Mouse (Mus musculus): ENCODE results near the gene Alox5ap.
A peak's percentile ranks its signal among the peaks of the same experiment; 100 is the strongest.

The Alox5ap gene

DNA sequence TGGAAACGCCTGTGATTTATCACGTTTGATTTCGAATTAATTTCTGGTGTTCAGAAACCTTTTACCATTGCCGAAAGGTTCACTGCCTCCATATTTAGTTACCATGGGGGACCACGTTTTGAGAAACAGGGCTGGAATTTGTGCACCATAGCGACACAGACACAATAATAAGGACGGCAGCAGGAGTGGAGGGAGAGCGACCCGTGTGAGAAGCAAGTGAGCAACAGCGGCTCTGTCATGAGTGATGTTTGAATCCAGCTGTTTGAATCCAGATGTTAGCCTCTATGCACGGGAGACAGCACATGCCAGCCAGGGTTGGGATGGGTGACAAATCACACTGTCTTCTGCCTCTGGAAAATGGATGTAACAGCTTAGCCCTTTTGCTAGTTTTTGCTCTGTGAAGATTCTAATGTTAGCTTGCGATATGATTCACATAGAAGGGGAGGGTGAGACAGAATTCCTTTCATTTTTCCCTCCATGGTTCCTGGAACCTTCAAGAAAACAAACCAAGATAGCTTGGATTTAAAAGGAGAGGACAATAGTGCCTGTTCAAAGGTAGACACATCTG, 50.0 kb downstream of the Alox5ap start:
- DNase-seq (ENCODE audit: low spot score) = no peak

DNA sequence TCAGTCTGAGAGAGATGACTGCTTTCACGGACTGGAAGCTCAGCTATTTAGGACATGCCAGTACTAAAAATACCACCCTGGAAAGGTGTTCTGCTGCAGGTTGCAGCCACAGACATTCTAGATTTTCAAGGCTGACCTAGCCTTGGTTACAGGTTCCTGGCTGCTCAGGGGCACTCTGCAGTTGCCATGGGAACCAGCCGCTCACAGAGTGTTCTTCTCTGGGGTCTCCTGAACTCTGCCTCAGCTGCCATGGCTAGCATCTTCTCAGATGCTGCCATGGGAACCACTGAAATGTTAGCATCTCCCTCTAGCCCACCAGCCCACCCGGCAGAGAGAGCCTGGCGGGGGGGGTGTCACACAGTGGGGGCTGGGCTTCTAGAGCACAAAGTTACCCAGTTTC, 52.4 kb downstream of the Alox5ap start:
- DNase-seq (ENCODE audit: low spot score) = no peak

DNA sequence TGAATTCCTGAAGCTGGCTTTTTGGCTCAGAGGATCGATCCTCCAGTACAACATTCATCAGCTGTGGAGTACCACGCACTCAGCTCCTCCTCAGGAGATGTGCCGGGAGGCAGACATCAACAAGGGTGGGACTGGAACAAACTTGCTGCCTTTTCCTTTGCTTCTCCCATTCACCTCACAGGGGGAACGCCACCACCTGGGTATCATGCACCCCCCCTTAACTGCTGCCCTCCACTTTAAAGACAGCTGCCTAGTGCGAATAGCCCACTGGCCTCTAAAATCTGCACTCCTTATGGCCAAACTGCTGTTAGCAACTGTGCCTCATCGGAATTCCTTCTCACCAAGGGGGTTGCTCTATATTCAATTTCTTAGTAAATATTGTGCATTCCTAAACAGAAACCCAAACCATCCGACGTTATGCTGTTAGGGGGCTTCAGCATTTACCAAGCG, 55.3 kb downstream of the Alox5ap start:
- DNase-seq (ENCODE audit: low spot score) = no peak

DNA sequence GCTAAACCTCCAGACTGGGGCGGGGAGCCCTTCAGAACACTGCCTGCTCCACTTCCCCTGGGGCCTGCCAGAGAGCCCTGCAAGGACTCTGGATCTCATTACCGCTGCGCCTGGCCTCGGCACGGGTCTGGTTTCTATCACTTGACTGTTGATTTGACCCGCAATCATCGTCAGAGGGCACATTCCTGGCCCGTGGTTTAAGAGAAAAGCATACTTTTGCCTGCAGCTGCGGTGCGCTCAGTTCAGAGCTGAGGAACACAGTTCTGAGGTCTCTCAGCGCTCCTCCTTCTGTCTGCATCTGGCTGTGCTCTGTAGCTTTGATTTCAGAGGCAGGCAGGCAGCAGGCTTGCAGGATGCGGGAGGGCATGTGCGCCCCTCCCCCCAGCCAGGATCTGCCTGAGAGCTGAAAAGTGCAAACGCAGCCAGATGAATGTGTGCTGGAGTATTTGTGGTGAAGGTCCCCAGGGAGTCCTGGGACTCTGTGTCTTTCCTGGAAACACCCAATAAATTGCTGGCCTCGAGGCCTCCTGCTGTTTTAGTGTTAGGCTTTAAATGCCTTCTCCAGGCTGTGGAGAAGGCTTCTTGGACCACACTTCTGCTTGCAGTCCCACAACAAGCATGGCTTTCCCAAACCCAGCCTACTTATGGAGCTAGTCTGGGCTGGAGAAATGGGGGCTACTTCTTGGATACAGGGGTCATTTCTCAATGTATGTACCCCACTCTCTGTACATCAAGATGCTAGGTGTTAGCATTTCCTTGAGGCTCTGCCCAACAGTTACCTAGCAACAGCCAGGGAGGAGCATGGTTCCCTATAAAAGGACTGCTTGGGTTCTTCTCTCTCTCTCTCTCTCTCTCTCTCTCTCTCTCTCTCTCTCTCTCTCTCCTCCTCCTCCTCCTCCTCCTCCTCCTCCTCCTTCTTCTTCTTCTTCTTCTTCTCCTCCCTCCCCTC, 56.2 kb downstream of the Alox5ap start:
- DNase-seq (ENCODE audit: low spot score) = peak; percentile 53

DNA sequence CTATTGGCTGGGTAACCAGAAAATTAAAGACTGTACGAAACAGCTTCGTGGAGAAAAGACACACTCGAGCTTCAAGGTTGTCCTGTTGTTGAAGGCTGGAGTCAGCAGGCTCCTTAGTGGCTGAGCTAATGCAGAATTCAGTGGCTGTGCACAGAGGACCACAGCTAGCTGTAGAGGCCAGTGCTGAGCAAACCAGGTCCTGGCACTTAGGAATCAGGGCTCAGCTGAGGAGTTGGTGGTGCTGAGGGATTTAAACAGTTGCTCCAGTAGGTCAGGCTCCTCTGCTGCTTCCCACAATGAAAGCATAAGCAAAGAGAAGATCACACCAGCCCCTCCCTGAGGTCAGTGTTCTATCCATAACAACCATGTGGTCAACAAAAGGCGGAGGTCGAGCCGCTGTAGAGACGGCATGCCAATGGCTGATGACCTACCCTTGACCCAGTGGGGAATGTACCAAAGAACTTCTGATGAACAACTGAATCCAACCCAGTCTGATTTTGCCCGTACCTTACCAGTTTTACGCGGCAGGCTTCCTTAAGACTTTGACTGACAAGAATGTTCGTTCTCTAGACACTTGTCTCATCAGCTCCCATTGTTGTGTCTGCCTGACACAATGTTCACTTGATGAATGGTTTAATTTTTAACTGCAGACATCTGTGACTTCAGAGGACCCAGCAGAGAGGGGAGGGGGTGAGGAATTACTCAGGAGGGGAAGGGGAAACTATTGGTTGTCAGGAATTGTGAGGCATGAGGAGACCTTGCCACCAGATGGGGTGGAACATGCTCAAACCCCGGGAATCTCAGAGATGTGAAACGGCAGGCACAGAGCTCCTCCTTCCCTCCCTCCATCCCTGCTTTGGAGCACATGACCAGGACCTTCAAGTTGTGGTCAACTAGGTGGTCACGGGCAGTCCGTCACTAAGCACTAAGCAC, 57.6 kb downstream of the Alox5ap start:
- no peak for DNase-seq (ENCODE audit: low spot score)

DNA sequence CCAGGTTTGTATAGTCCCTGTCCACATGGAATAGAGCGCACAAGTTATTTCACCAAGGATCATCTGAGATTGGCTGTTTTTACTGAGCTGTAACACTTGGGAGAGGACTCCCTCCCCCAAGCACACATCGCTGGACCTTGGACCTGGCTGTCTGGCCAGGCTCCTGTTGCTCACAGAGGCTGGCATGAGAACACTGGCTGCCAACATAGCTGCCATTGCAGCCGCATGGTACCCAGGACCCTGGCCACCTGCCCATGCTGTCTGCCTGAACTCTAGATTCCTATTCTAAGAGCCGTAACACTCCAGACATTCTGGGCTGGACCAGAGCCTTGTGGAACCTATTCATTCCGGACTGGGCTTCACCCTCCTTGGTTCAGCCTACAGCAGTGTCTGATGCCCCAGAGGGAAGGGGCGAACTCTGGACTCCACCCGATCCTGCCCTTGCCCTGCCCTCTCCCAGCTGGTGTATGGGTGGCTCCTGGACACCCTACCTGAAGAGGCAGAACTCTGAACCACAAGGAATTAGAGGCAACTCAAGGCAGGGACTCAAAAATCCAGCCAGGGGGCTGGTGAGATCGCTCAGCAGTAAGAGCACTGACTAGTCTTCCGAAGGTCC, 58.5 kb downstream of the Alox5ap start:
- DNase-seq (ENCODE audit: low spot score) = no peak

DNA sequence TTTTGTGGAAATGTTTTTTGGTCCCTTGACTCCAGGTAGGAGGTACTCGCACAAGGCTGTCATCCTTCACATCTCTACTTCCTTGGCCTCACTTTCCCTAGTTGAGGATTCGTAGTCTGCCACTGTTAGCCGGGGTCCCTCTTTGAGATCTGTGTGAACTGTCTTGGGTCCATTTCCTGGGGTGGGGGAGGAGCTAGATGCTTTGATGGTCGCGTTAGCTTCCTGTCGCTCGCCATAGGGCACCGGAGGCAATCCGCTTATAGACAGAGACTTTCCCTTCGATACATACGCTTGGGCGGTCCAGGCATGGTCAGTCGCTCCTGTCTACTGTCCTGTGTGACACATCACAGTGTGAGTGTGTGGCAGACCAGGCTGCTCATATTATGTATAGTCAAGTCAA, 60.2 kb downstream of the Alox5ap start:
- DNase-seq (ENCODE audit: low spot score) = no peak

DNA sequence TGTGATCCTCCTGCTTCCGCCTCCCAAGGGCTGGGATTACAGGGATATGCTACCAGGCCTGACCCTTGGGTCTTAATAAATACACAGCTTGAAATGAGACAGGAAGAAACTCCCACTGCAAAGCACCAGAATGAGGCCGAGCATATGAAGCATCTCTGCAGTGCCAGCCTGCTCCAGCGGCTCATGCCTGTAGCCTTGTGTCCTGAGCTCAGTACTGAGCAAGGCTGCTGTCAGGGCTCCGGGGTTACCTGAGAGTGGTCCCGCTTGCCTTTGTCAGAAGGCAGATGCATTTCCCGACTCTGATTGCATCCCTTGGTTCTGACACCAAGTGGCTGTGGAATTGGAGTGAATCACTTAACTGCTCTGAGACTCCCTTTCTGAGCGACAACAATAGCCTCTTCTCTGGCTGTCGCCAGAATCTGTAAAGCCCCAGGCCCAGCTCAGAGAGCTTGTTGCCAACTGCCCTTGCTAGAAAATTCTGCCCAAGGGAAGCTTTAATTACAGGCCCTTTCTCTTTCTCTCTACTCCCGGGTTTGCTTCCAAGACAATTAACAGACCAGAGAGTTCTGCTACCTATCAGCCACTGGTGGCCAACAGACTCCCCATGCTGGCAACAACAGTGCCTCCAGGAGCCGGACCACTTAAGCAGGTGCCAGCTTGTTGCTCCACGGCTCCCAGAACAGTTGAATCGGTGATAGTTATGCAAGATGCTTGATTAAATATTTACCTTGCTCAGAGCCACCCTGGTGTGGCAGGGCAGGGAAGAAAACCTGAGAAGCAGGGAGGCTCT, 64.7 kb downstream of the Alox5ap start:
- peak; percentile 67 for DNase-seq (ENCODE audit: low spot score)

DNA sequence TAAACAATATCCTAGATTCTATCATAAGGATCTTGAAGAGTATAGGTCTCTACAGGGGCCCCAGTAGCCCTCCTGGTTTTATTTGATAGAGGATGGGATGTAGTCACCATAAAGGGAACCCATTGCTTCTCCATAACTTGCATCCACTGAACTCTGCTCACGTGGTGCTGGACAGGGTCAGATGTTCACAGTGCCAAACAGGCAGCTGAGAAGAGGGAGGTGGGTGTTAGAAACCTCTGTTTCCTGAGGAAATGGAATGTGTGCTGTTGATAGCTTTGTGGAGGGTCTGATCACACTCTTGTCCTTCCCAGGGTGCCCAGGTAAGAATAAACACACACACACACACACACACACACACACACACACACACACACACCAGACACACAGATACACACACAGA, 66.0 kb downstream of the Alox5ap start:
- DNase-seq (ENCODE audit: low spot score) = no peak

DNA sequence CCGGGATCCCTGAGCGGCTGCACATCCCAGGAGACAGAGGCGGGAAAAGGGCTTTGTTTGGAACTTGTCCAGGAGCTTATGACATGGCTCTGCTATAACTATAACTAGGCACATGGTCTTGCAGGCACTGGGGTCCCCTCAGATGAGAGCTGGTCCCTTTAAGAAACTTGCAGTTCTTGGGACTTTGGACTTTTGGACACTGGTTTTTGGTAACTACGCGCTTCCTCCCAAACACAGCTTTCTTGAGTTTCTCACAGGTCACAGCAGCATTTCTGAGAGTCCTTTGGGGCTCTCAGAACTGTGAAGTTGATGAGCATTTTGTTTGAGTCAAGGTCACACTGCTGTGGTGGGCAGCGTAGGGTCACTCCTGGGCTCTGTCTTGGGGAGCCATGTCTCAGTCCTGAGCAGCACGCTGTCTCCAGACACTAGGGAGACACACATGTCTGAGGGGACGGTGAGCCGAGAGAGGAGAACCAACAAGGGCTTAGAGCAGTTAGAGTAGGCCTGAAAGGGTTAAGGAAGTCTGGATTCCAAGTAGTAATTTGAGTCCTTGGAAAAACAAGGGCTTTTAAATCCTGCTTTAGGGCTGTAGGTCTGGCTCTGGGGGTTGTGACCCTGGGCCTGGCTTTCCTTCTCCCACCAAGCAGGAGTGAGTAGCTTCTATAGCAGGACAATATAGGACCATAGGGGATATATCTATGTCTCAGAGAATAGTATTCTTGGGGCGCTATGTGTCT, 67.0 kb downstream of the Alox5ap start:
- DNase-seq (ENCODE audit: low spot score) = no peak

DNA sequence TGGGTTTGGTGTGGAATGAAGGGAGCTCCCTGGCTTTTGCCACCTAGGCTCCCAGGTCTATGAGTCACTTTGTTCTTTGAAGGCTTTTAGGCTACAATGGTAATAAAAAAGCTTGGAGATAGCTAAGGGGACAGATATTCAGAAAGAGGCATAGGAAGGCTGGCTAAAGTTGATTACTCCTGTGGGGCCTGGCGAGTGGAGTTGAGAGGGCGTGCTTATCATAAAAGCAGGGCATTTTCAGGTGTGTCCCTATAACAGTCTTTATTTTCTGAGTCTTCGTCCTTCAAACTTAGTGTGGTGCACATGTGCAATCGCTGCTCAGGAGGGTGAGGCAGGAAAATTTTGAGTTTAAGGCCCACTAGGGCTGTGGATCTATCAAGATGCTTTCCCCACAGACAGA, 68.2 kb downstream of the Alox5ap start:
- DNase-seq (ENCODE audit: low spot score) = no peak

DNA sequence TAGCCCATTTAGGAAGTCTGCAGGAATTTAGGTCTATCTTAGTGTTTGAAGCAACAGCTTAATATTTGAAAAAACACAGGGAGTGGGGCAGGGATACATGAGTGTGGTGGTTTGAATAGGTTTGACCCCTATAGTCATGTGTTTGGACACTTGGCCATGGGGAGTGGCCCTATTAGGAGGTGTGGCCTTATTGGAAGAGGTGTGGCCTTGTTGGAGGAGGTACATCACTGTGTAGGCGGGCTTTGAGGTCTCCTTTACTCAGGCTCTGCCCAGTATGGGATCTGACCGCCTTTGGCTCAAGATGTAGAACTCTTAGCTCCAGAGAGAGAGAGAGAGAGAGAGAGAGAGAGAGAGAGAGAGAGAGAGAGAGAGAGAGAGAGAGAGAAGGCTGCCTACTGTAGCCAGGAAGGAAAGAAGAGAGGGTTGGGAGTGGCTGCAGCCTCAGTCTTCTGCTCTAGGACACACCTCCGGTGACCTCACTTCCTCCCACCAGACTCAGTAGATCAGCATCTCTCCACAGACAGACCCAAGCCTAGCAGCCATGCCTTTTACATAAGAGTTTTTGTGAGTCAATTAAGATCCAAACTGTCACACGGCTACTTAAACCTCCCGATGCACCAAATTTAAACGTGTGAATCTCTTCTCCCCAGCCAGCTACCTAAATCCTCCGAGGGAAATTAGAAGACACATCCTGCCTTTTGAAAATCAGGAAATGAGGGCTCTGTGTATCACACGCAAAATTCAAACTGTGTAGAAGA, 69.6 kb downstream of the Alox5ap start:
- no peak for DNase-seq (ENCODE audit: low spot score)

DNA sequence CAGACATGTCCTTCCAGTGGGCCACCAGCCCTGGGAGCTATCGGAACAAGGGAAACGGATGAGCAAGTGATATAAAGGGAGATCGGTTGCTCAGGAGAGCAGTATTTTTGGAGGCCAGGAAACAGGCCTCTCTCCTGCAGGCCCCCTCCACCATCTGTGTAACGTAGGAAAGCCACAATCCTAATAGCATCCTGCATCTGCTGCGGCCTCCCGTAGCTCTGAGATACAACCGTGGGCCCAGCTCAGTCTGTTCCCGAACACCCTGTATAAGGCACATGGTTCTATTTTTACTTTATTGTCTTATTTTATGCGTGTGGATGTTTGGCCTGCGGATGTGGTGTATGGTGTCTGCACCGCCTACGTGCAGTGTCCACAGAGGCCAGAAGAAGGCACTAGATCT, 70.4 kb downstream of the Alox5ap start:
- no peak for DNase-seq (ENCODE audit: low spot score)

DNA sequence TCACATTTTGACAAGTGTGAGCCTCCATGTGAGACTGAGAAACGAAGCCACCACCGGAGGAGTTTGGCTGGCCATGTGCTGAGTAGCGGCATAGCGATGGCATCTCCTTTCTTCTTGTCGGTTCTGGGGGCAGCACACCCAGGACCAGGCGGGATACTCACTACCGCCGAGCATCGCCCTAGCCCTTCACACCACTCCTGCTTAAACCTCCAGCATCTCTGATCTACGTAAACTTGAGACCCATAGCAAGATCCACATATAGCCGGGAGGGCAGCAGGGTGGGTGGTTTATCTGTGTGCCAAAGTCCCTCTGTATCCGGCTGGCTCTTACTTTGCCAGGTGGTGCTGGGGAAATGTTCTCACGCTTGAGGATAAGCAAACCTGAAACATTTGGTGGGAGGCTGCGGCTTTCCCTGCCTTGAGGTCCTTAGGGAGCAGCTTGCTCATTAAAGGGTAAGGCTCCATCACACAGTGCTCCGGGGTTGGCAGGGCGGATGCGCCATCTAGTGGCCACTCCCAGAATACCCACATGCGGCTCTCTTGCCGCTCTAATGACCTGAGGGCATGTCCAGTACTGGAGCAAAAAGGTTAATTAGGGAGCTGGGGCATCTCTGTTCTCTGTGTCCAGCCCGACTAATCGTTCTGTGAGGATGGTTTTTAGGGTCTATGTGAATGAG, 71.1 kb downstream of the Alox5ap start:
- DNase-seq (ENCODE audit: low spot score) = peak; percentile 83

DNA sequence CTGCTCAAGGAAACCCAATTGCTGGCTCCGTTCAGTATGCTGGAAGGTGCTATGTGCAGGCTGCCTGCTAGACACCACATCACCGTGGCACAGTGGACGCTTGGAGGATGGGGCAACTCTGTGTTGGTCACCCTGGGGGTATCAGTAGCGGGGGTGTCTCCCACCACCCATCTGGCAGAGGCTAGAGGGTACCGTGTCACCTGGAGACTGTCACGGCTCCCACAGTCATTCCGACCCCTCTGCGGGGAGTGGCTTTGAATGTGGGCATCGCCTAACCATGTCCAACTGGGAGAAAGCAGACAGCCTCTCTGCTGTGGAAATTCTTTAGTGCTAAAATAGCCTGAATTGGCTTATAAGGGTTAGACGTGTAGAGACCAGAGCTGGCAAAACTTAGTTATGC, 72.6 kb downstream of the Alox5ap start:
- no peak for DNase-seq (ENCODE audit: low spot score)

All from lung, postnatal 25 days (tissue).